Mouse (Mus musculus): ENCODE results near the gene Mrvi1.

- no peak for TF ChIP-seq POLR2A (IDR thresholded peaks at IDR 0.05; ENCODE audit: borderline replicate concordance, insufficient read depth, low read length)
- TF ChIP-seq CTCF (IDR thresholded peaks at IDR 0.05; ENCODE audit: borderline replicate concordance, insufficient read depth, low read depth, low read length), result no peak
Measured at GRCm38 (mm10) chr7:110915913-110916312, 66.3 kb downstream of the Mrvi1 start.
